Mouse (Mus musculus): ENCODE results near the gene Padi2. TPM values are rescaled to one million over a fixed set of nuclear protein-coding genes. Genes with fewer than 3 reads are reported as not detected.
A peak's percentile ranks its signal among the peaks of the same experiment; 100 is the strongest.

Padi2 gene
- polyA plus RNA-seq, 1 experiment from 2014 or later, result 22.6 TPM

DNA sequence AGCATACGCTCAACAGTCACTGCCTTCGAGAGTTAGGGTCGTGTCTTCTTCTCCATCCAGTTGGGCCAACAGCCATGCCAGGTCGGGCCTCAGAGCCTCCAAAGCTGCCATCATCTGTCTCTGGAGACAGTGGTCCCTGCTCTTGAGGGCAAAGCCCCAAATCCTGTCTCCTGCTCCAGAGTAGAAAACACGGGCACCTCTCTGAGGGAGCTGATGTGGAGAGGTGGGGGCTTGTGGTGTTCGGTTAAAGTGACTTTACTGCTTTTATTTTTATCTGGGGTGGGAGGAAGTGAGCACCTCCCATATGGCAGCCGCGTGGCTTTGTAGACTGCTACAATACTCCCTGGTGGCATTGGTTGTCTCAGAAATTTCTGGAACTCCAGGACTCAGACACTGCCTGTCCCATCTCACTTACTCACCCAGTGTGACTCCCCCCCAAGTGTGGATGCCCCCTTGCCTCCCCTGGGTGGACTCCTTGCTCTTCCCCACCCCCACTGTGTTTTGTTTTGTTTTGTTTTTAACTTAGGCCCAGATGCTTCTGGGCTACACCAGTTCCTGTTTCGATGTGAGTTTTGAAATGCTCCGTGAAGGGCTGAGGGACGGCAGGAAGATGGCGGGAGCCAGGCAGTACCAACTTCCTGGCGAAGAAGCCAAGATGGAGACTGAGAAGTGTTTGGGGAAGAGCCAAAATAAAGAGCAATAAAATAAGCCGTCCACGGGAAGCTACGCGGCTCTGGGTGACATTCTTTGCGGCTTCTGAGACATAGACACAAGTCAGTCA, 45.9 kb downstream of the Padi2 start:
- H3K27me3 ChIP-seq (ENCODE audit: control insufficient read depth, insufficient read depth, low read length), result no peaks in the 10 kb centered on the region
- no peaks in the 10 kb centered on the region for H3K36me3 ChIP-seq (ENCODE audit: control insufficient read depth, insufficient read depth, low read length)
- WGBS, result 83% methylated on average over 18 of the region's 18 CpGs
- no peaks in the 10 kb centered on the region for H3K9me3 ChIP-seq (ENCODE audit: control insufficient read depth, low read length)
- no peak overlapping the region for H3K4me3 ChIP-seq (ENCODE audit: low read length)
- H3K27ac ChIP-seq (ENCODE audit: low read depth, low read length), result no peak overlapping the region
- H3K4me1 ChIP-seq (ENCODE audit: control insufficient read depth, insufficient read depth, low read length), result 0 out of 2 replicates have a peak, but pooled peaks cover 1% of the 10 kb centered on the region
- H3K9ac ChIP-seq (ENCODE audit: low read depth, low read length), result no peak overlapping the region
- ATAC-seq (ENCODE audit: low FRiP score, low TSS enrichment), result no peak
- H3K4me2 ChIP-seq (replicated peaks; ENCODE audit: low read depth, low read length), result no peak overlapping the region

DNA sequence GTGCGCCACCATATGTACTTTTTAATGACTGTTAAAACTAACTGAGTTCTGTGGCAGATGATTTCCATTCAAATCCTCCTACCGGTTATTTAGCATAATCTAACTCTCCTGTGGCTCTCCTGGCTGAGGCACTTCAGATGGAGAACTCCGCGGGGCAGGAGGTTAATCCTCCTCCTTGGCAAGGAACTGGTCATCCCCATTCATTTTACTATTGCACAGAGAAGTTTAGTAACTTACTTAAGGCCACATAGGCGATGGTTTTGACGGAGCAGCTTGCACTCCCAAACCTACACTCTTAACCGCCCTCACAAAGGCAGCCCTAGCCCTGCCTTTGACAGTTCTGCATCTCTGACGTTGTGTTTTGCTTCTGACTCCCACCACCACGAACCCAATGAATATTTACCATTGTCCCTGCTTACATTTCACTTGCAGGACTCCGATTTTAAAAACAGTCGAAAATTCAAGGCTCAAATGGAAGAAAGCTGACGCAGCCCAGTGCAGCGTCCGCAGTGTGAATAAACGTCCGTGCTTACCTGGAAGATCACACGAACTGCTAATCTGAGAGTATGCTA, 51.1 kb downstream of the Padi2 start:
- H3K36me3 ChIP-seq (ENCODE audit: control insufficient read depth, insufficient read depth, low read length), result no peaks in the 10 kb centered on the region
- peaks cover 14% of the 10 kb centered on the region for H3K4me1 ChIP-seq (ENCODE audit: control insufficient read depth, insufficient read depth, low read length)
- H3K9me3 ChIP-seq (ENCODE audit: control insufficient read depth, low read length), result no peaks in the 10 kb centered on the region
- WGBS, result 13% methylated on average over 17 of the region's 17 CpGs
- H3K4me2 ChIP-seq (replicated peaks; ENCODE audit: low read depth, low read length), result peak overlapping the region; percentile 56
- H3K4me3 ChIP-seq (ENCODE audit: low read length), result peak overlapping the region; percentile 28
- peak overlapping the region; percentile 19; the same call in 1 of the 2 replicates for H3K9ac ChIP-seq (ENCODE audit: low read depth, low read length)
- ATAC-seq (ENCODE audit: low FRiP score, low TSS enrichment), result no peak
- H3K27ac ChIP-seq (ENCODE audit: low read depth, low read length), result no peak overlapping the region
- H3K27me3 ChIP-seq (ENCODE audit: control insufficient read depth, insufficient read depth, low read length), result no peaks in the 10 kb centered on the region

DNA sequence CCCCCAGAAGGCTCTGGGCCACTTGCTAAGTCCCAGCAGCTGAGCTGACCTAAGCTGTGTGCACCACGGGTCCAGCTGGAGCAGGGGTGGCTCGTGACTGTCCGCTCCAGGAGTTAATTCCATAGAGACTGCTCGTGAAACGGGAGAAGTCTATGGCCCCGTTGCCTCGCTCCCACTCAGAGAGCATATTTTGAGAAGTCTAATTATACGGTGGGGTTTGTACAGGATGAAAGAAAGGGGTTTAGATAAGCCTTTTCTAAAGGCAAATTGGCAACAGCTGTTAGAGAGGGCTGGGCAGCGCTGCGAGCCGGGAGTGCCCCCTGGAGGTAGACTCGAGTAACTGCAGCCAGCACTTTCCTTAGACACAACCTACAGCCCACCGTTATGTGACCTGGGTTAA, 51.6 kb downstream of the Padi2 start:
- Histone ChIP-seq H3K36me3 (ENCODE audit: control insufficient read depth, insufficient read depth, low read length) (no peaks in the 10 kb centered on the region), H3K4me3 (ENCODE audit: low read length) (peak overlapping the region; percentile 28), H3K27me3 (ENCODE audit: control insufficient read depth, insufficient read depth, low read length) (no peaks in the 10 kb centered on the region), H3K9ac (ENCODE audit: low read depth, low read length) (peak overlapping the region; percentile 19; the same call in 1 of the 2 replicates), H3K9me3 (ENCODE audit: control insufficient read depth, low read length) (no peaks in the 10 kb centered on the region), H3K27ac (ENCODE audit: low read depth, low read length) (no peak overlapping the region), H3K4me1 (ENCODE audit: control insufficient read depth, insufficient read depth, low read length) (peaks cover 19% of the 10 kb centered on the region), H3K4me2 (replicated peaks; ENCODE audit: low read depth, low read length) (peak overlapping the region; percentile 56)
- ATAC-seq (ENCODE audit: low FRiP score, low TSS enrichment), result 0 out of 2 replicates have a peak, but pooled peaks have one; percentile 17
- under 1% methylated on average over 13 of the region's 13 CpGs for WGBS

DNA sequence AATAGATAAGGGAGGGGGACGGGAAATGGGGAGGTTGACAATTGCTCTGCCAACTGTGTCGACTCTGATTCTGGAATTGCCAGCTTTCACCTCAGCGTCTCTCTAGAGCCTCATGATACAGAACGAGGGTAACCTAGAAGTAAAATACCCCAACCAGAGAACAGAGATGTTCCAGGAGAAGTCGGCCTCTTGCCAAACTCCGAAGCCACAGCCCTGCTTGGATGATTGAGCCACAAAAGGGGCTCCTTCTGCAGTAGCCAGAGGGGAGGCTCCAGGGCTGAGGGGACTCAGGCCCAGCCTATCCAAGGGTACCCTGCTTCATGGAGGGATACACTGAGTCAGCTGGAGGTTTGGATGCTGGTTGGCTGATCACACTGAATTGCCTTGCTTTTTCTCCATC, 52.2 kb downstream of the Padi2 start:
- no peak for ATAC-seq (ENCODE audit: low FRiP score, low TSS enrichment)
- Histone ChIP-seq H3K36me3 (ENCODE audit: control insufficient read depth, insufficient read depth, low read length) (no peaks in the 10 kb centered on the region), H3K4me3 (ENCODE audit: low read length) (no peak overlapping the region), H3K4me1 (ENCODE audit: control insufficient read depth, insufficient read depth, low read length) (peaks cover 24% of the 10 kb centered on the region), H3K9me3 (ENCODE audit: control insufficient read depth, low read length) (no peaks in the 10 kb centered on the region), H3K27me3 (ENCODE audit: control insufficient read depth, insufficient read depth, low read length) (no peaks in the 10 kb centered on the region), H3K27ac (ENCODE audit: low read depth, low read length) (no peak overlapping the region), H3K4me2 (replicated peaks; ENCODE audit: low read depth, low read length) (no peak overlapping the region), H3K9ac (ENCODE audit: low read depth, low read length) (no peak overlapping the region)
- 59% methylated on average over 6 of the region's 6 CpGs for WGBS

DNA sequence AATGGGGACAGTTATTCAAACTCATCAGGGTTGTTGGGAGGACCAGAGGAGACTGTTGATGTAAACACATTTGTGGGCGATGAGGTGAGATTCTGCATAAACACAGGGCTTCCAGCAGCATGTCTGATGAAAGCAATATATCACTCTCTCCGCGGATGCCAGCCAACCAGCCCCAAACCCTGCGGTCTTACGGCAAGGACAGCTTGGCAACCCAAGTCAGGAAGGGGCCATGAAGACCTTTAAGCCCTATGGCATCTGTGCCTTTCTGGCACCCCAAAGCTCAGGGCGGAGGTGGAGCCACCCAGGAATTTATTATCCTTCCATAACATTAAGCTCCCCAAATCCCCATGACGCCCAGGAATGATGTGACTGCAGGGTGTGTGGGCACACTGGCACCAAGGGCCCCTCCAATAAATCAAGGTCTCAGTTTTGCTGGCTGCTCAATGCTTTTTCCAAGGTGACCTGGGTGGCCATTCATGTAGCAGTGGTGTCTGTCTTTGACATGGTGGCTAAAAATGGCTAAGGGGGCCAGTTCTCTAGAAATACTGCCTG, 53.1 kb downstream of the Padi2 start:
- H3K9me3 ChIP-seq (ENCODE audit: control insufficient read depth, low read length), result no peaks in the 10 kb centered on the region
- peaks cover 24% of the 10 kb centered on the region for H3K4me1 ChIP-seq (ENCODE audit: control insufficient read depth, insufficient read depth, low read length)
- H3K36me3 ChIP-seq (ENCODE audit: control insufficient read depth, insufficient read depth, low read length), result no peaks in the 10 kb centered on the region
- 79% methylated on average over 7 of the region's 7 CpGs for WGBS
- ATAC-seq (ENCODE audit: low FRiP score, low TSS enrichment), result no peak
- no peaks in the 10 kb centered on the region for H3K27me3 ChIP-seq (ENCODE audit: control insufficient read depth, insufficient read depth, low read length)
- no peak overlapping the region for H3K9ac ChIP-seq (ENCODE audit: low read depth, low read length)
- no peak overlapping the region for H3K4me2 ChIP-seq (replicated peaks; ENCODE audit: low read depth, low read length)
- no peak overlapping the region for H3K27ac ChIP-seq (ENCODE audit: low read depth, low read length)
- no peak overlapping the region for H3K4me3 ChIP-seq (ENCODE audit: low read length)

DNA sequence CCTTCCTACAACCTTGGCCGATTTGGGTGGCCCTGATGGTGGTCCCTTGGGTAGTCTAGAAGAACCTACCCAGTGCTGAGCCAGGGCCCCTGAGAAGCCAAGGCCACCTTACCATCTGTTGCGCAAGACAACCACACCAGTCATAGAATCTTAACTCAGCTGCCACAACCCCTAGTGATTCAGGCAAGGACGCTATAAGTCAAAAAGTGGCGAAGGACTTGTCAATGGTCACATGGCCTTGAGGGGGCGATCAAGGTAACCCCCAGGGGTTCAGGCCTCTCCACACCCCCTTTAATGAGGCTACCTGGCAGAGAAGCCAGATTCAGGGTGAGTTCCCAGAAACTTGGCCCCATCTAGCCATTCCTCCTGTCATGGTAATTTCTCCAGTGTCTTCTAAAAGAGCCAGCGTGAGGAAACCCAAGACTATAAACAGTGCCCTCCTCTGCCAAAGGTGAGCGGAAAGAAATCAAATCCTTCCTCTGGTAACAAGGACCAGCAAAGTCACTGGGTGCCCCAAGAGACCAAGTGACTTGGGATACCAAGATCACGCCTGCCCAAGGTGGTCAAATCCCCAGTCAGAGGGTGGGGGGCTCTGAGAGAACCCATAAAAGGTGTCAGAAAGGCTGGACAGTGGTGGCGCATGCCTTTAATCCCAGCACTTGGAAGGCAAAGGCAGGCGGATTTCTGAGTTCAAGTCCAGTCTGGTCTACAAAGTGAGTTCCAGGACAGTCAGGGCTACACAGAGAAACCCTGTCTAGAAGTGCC, 53.8 kb downstream of the Padi2 start:
- Histone ChIP-seq H3K4me2 (replicated peaks; ENCODE audit: low read depth, low read length) (no peak overlapping the region), H3K36me3 (ENCODE audit: control insufficient read depth, insufficient read depth, low read length) (no peaks in the 10 kb centered on the region), H3K27me3 (ENCODE audit: control insufficient read depth, insufficient read depth, low read length) (no peaks in the 10 kb centered on the region), H3K9ac (ENCODE audit: low read depth, low read length) (no peak overlapping the region), H3K4me1 (ENCODE audit: control insufficient read depth, insufficient read depth, low read length) (peaks cover 24% of the 10 kb centered on the region), H3K9me3 (ENCODE audit: control insufficient read depth, low read length) (no peaks in the 10 kb centered on the region), H3K27ac (ENCODE audit: low read depth, low read length) (no peak overlapping the region; the same call in 1 of the 2 replicates), H3K4me3 (ENCODE audit: low read length) (no peak overlapping the region)
- WGBS, result 76% methylated on average over 10 of the region's 10 CpGs
- ATAC-seq (ENCODE audit: low FRiP score, low TSS enrichment), result no peak

DNA sequence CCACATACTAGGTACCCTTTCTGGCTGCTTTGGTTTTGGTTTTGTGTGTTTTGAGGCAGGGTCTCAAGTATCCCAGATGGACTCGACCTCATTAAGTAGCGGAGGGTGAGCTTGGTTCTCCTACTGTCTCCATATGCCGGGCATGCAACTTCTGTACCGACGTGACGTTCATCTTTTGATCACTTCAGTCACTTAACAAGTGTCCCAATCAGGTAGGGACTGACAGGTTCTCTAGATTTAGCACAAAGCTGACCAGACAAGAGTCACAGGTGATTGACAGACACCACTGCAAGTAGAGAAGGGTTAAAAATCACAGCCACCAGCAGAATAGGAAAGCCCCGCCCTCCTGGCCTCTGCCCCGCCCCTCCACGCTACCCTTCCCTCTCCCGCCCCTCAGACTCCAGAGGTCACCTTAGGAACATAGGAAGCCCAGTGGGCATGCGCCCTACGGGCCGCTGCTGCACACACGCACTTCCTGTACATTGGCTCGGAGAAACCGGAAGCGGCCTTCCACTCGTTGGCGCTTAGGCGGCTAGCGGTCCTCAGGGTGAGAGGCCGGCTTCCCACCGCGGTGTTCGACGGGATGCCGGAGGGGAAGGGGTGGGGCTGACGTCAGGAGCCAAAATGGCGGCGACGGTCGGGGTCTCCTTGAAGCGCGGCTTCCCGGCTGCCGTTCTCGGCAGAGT, 54.8 kb downstream of the Padi2 start, which contains the start of gene Sdhb:
TSS of gene Sdhb (plus strand) at position 423 of the 686 bp plus-strand sequence.
- 1% methylated on average over 37 of the region's 37 CpGs for WGBS
- H3K27ac ChIP-seq (ENCODE audit: low read depth, low read length), result peak within 1 kb of the TSS; percentile 53
- H3K4me1 ChIP-seq (ENCODE audit: control insufficient read depth, insufficient read depth, low read length), result peaks cover 24% of the 10 kb centered on the region
- H3K27me3 ChIP-seq (ENCODE audit: control insufficient read depth, insufficient read depth, low read length), result no peaks in the 10 kb centered on the region
- peak; percentile 97 for ATAC-seq (ENCODE audit: low FRiP score, low TSS enrichment)
- H3K9ac ChIP-seq (ENCODE audit: low read depth, low read length), result peak within 1 kb of the TSS; percentile 81
- H3K36me3 ChIP-seq (ENCODE audit: control insufficient read depth, insufficient read depth, low read length), result peaks cover 1% of the 10 kb centered on the region
- H3K4me2 ChIP-seq (replicated peaks; ENCODE audit: low read depth, low read length), result peak within 1 kb of the TSS; percentile 82
- H3K9me3 ChIP-seq (ENCODE audit: control insufficient read depth, low read length), result no peaks in the 10 kb centered on the region
- H3K4me3 ChIP-seq (ENCODE audit: low read length), result peak within 1 kb of the TSS; percentile 72

DNA sequence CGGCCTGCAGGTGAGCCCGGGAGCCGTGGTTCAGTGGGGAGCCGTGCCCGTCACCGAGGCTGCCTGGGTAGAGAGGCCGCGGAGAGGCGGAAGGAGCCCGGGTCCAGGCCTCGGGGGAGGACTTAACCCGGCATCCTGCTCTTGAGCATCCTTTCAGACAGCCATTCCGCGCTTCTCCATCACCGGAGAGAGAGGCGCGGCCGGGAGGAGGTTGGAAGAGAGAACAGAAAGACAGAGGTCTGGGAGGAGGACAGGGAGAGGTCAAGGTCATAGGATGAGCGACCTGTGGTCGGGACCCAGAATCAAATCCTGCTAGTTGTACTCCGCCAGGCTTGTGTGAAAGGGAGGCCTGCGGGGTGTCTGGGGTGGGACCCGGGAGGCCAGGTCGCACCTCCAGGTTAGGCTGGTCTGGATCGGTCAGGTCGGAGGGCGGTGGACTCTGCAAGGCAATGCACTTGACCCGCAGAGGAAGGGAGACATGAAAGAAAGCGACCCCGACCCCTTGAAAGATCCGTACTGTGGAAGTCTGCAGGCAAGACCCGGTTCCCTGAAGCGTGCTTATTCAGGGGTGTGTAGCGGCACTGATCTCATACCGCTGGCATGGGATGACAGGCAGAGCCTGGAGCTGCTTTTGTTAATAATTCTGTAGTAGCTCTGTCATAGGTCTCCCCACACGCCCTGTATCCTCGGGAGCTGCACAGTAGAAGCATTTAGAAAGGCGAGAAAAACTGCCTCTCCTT, 55.5 kb downstream of the Padi2 start:
- Histone ChIP-seq H3K4me1 (ENCODE audit: control insufficient read depth, insufficient read depth, low read length) (peaks cover 24% of the 10 kb centered on the region), H3K27ac (ENCODE audit: low read depth, low read length) (peak overlapping the region; percentile 53), H3K4me2 (replicated peaks; ENCODE audit: low read depth, low read length) (peak overlapping the region; percentile 82), H3K4me3 (ENCODE audit: low read length) (peak overlapping the region; percentile 72), H3K9ac (ENCODE audit: low read depth, low read length) (peak overlapping the region; percentile 81), H3K27me3 (ENCODE audit: control insufficient read depth, insufficient read depth, low read length) (no peaks in the 10 kb centered on the region), H3K9me3 (ENCODE audit: control insufficient read depth, low read length) (no peaks in the 10 kb centered on the region), H3K36me3 (ENCODE audit: control insufficient read depth, insufficient read depth, low read length) (peaks cover 8% of the 10 kb centered on the region)
- no peak; the same call in none of the 2 replicates for ATAC-seq (ENCODE audit: low FRiP score, low TSS enrichment)
- WGBS, result under 1% methylated on average over 38 of the region's 38 CpGs
